Mouse (Mus musculus) layer of hippocampus, adult 2 months (tissue): ENCODE results near the gene Spon2. TPM values are rescaled to one million over a fixed set of nuclear protein-coding genes. Genes with fewer than 3 reads are reported as not detected.

Experiments used
- DNase-seq, 2 experiments: peaks; one replicate each; pipeline ENCODE4 v3.0.0; 2022; ENCODE audit warnings: low spot score in 2 of 2
- H3K27ac ChIP-seq: fragments of 200-600 bp; 2 replicates; pipeline ENCODE4 v1.8.1; 2022
- H3K4me3 ChIP-seq: fragments of 200-600 bp; 2 replicates; pipeline ENCODE4 v1.8.1; 2022; ENCODE audit warnings: mild to moderate bottlenecking
- CTCF ChIP-seq: fragments of 200-600 bp; conservative IDR thresholded peaks from 2 replicates; pipeline ENCODE4 v1.8.1; 2022; ENCODE audit warnings: antibody characterized with exemption, mild to moderate bottlenecking, moderate library complexity
- total RNA-seq, 2 experiments: library from RNA; stranded (reverse); gene quantifications; 2 replicates each; pipeline ENCODE4 v1.2.3; 2021

Gene Spon2
- total RNA-seq, 2 experiments from 2014 or later: 0.34 TPM; not detected in 1

DNA sequence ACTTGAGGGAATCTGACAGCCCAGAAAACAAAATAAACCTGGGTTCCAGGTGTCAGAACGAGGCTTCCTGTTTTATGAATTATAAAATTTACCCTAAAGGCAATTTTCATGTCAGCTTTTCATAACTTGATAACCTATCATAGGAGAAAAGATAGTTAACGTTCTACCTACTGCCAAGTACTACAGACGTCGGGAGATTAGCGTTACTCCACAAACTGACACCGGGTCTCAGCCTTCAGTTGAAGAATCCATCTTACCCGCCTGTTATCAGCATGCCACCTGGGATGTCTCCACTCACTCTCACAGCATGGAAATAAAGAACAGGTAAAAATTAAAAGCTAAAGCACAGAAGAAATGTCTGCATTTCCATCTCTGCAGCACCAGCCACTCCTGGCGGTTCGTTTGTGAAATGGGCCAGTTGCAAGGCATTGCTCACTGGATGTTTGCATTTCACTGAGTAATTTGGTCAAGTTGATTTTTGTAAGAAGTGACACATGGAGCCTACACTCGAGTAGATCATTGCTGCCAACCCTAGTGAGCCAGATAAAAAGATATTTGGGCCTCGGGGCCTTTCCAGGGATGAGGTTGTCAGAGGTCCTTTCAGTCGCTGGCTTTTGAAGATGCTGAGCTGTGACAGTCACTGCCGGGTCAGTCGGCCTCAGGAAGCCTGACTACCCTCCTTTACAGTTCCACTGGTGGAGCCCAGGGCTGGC is 9.6 kb downstream of the Spon2 start:
- Histone ChIP-seq H3K4me3 (no peak overlapping the region), H3K27ac (no peak overlapping the region)
- no peak for DNase-seq
- no peak for TF ChIP-seq CTCF

DNA sequence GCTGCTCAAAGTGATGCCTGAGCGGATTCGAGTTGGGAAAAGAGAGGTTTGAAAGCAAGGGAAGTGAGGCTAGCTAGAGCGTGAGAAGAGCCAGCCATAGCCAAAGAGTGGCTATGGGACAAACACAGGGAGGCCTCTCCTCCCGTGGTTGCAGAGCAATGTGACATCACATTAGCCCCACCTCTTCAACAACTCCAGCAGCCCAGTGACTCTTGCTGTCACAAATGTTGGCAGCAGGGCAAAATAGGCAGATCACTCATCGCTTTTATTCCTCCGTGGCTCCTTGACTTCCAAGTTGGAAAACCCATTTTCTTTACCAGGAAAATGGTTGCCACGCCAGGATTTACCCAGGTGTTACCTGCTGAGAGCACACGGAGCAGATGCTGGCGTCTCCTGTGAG is 11.1 kb downstream of the Spon2 start:
- Histone ChIP-seq H3K4me3 (no peak overlapping the region), H3K27ac (no peak overlapping the region)
- DNase-seq: no peak
- no peak for TF ChIP-seq CTCF

DNA sequence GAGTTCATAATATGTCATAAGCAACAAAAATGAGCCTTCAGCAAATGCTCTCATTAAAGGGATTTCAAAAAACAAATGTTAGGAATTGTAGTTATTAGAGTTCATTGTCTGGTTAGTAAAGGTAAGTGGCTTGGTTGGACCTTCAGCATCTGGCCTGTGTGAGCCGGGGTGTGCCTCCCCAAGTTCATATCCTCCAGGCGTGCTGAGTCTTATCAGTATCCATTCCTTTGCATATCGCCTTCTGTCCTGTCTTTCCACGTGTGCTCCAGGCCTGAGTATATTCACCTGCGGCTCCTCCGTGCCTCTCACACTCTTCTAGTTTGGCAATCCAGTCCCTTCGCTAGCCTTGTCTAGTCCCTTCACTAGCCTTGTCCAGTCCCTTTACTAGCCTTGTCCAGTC is 11.9 kb downstream of the Spon2 start:
- DNase-seq: no peak
- H3K27ac ChIP-seq: no peak overlapping the region
- no peak overlapping the region for H3K4me3 ChIP-seq
- TF ChIP-seq CTCF: no peak

DNA sequence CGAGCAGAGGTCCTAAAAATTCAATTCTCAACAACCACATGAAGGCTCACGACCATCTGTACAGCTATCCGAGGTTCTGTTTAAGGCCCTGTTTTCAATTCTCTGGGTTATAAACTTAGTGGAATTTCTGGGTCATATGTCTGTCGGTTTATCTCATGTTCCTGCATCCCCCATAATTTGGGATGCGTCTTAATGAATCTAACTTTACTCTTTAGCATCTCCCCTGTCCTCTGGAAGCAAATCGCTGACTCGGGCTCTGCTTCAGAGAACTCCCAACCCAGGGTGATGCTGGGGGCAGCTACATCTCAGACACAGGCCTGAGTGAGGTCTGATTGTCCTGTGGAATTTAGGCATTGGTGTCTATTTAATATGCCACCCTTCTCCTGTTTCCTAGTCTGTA is 14.0 kb downstream of the Spon2 start:
- no peak overlapping the region for H3K4me3 ChIP-seq
- no peak overlapping the region for H3K27ac ChIP-seq
- no peak for DNase-seq
- TF ChIP-seq CTCF: no peak

DNA sequence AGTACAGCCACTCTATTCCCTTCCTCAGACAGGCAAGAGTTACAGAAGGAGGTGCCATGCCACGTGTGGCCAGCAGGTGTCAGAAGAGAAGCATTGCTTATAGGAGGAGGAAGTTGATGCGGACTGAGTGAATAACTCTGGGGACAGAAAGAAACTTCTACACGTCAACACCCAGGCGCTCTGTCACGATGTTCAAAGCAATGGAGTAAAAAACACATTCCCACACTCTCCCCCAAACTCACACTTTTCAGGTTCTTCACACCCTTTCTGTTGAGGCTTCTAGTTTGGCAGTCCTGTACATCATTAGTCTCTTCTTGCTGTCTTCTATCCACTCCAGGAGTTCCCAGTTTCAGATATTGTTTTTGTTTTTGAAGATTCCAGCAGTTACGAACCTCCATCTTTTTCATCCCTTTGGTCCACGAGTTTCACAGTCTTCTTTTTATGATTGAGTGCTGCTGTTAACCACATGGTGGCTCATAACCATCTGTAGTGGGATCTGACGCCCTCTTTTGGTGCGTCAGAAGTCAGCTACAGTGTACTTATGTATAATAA is 14.5 kb downstream of the Spon2 start:
- TF ChIP-seq CTCF: peak; percentile 93
- peak; percentile 76 to 85 for DNase-seq
- H3K4me3 ChIP-seq: no peak overlapping the region
- H3K27ac ChIP-seq: no peak overlapping the region

DNA sequence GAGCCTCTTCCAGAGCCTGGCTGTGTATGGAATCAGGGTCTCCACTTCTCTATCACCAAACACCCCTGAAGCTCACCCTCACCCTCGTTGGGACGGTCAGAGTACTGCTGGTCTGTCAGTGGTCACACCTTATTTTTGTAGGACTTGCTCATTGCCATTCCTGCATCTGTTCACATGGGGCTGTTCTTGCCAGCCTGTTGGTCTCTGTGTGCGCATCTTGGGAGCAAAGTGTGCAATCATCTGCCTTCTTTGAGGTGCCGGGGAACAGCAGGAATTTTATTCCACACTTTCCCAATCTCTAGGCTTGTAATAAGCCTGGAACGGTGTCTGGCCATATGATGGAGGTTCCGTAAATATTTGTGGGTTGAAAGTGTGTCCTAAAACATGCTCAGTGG is 15.1 kb downstream of the Spon2 start:
- DNase-seq: no peak
- Histone ChIP-seq H3K27ac (no peak overlapping the region), H3K4me3 (no peak overlapping the region)
- no peak for TF ChIP-seq CTCF

DNA sequence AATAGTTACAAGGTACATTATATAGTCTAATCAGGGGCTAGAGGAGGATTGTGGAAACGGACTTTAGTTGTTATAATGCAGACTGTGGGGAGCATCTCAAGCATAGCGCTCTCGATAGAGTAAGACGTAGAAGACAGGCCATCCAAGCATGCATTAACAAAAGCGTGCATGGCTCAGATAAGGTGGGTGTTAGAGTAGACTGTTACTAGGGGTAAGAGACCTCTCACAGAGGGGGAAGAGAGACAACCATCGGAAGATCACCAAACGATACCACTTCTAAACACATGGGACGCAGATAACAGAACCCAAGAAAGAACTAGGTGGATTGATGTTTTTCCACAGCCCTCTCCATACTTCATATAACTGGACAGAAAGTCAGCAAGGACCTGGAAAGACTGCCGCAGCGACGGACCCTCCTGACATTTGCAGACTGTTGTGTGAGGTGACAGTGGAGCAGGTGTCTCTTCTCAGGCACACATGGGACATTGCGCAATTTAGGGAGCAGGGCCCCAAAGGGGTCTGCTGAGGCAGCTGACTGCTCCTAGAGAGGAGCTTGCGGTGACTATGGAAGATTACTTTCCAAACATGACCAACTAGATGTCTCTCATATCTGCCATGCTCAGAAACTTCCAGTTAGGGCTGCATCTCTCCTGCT is 15.6 kb downstream of the Spon2 start:
- no peak for TF ChIP-seq CTCF
- no peak overlapping the region for H3K27ac ChIP-seq
- DNase-seq: no peak
- H3K4me3 ChIP-seq: no peak overlapping the region

DNA sequence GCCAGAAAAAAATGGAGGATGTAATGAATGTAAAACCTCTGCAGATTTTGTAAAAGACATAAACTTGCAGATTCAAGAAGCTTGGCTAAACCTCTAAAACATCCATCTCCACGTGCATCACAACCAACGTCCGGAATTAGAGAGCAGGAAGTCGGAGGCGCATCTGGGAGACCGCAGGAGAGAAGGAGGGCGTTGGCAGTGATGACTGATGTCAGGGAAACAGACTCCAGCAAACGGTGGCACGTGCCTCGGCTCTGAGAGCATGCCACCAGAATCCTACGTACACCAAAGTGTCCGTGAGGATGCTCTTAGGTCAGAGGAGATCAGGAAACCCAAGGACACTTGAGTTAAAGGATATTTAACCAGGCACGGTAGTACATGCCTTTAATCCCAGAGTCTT is 16.6 kb downstream of the Spon2 start:
- DNase-seq: no peak
- Histone ChIP-seq H3K27ac (no peak overlapping the region), H3K4me3 (no peak overlapping the region)
- TF ChIP-seq CTCF: no peak

DNA sequence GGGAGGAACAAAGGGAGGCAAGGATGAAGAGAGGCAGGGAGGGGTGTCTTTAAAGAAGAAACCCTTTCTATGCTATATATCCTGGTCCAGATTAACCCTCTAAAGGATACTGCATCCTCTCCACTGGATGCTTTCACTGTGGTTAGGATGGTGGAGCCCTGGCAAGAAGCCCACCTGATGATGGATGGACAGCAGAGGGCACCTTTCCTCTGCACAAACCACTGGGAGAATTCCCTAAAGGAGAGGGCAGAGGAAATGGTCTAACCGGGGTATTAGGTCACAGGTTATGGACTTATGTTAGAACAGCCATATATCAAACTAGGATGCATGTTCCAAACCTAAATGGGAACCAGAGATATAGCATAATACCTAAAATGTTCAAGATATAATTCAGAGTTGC is 18.2 kb downstream of the Spon2 start:
- TF ChIP-seq CTCF: no peak
- DNase-seq: no peak
- Histone ChIP-seq H3K4me3 (no peak overlapping the region), H3K27ac (no peak overlapping the region)

DNA sequence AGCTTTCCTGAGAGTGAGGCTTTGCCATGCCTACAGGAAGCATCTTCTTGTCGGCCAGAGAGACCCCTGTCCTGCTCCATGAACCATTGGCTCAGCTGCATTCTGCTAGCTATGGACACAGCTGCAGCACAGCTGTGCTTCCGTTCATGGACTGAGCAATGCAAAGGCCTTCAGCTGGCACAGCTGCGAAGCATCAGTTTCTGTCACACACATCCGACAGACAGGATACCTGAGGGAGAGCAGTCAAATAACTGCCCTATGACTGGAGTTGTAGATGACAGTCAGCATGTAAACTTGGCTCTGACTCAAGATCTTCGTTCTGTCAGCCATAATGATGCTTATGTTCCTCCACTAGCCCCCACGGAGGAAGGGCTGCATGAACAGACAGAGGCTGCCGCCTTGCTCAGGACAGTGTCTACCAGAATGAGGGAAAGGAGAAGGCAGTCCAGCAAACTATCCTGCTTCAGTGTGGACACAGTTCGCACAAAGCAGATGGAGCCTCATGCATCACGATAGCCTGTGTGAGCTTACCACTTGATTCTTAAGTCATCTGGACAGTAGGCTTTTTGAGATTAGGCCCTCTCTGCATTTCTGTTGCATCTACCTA is 22.9 kb downstream of the Spon2 start:
- H3K4me3 ChIP-seq: no peak overlapping the region
- TF ChIP-seq CTCF: no peak
- H3K27ac ChIP-seq: no peak overlapping the region
- no peak for DNase-seq

DNA sequence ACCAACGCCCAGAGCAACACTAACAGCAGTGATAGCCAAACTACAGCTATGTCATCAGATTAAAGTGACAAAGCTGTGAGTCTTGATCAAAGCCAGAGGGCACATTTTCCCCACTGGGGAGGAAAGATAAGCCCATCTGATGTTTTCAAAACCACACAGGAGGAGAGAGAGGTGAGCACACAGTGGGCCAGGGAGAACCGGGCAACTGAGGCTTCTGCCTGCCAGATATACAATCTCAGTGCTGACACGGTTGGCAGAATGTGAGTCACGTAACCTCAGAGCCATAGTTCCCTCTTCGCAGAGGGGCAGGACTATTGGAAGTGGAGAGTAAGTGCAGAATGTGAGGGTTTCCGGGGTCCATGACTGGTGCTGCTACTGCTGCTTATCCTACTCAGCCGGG is 24.7 kb downstream of the Spon2 start:
- no peak for DNase-seq
- H3K27ac ChIP-seq: no peak overlapping the region
- no peak overlapping the region for H3K4me3 ChIP-seq
- no peak for TF ChIP-seq CTCF

Other genes starting within 250 kb of the Spon2 start
- gene Ywhah, start 199.6 kb downstream of the Spon2 start, total RNA-seq: 1,000 to 10,000 TPM; 1,193 to 1,302 TPM
- under 1 TPM; 0.18 to 0.25 TPM for gene Slc5a1, start 114.2 kb downstream of the Spon2 start, total RNA-seq
- 100 to 1,000 TPM; 285 to 286 TPM for gene Ctbp1, start 56.5 kb upstream of the Spon2 start, total RNA-seq
- 10 to 100 TPM; 93.7 to 97.5 TPM for gene Maea, start 117.1 kb upstream of the Spon2 start, total RNA-seq
- gene Uvssa, start 160.1 kb upstream of the Spon2 start, total RNA-seq: 1 to 10 TPM; 5.9 to 7.0 TPM
- not detected for gene Nkx1-1, start 215.5 kb upstream of the Spon2 start, total RNA-seq